Mouse (Mus musculus) ZHBTc4 (cell line): ENCODE measurements at regions not wholly inside any gene's neighbourhood (a gene's known extent, or its start where the extent isn't known, plus 50 kb on each side); places are given as distances from the start of the nearest gene placed in this dataset.
A peak's percentile ranks its signal among the peaks of the same experiment; 100 is the strongest.

Experiments used
- DNase-seq: peaks from one replicate; pipeline ENCODE4 v3.0.0-alpha.2; 2011; ENCODE audit warnings: low read depth, low spot score

DNA sequence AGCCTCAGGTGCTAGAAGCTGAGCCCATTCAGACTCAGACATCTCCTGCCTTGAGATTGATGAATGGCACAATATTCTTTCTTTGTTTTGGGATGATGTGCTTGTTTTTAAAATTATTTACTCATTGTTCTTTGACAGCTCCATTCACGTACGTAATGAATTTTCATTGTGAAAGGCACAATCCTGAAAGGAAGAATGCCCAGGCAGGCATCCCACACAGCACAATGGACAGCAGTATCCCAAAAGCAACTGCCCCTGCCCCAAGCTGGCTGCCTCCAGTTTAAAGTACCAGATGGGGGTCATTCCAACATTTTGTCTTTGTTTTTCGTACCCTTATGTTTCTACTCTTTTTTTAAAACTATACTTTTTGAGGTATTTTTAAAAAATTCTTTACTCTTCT, 210.9 kb upstream of the St8sia2 start:
- DNase-seq: no peak

DNA sequence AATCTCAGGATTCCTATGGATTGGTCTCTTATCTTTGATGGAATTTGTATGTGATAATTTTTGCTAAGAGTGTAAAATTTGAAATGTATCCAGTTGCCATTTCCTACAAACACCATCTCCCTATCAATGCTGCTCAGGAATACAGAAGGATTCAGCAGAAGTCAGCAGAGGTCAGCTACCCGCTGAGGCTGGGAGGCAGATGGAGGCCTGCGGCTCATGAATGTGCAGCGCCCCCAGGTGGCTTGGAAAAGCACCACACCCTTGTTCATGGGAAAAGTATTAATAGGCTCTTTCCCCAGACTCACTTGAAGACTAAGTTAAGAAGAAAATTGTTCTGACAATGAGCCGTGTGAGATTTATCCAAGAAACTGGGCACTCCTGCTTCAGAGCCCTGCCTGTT, 187.2 kb upstream of the St8sia2 start:
- DNase-seq: peak; percentile 26

GRCm38 (mm10) chr7:74198796-74199195, 185.3 kb upstream of the St8sia2 start:
- DNase-seq: no peak

- DNase-seq: no peak
Measured at GRCm38 (mm10) chr7:74184661-74185060, 171.2 kb upstream of the St8sia2 start.

DNA sequence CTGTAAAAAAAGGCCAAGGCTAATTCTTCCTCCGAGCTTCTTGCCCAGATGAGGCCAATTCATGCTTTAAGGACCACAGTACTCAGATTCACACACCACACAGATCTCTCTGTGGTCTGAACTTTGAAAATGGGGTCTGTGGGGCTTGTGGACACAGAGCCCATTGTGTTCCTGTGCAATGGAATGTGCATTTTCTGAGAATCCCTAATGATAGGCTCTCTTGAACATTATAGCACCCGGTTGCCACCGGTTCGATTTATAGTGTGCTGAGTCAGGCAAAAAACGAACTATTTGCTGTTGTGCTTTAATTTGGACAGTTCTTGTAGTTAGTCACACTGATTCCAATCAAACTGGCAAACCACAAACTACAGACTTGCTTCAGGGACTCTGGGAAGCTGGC, 160.7 kb upstream of the St8sia2 start:
- no peak for DNase-seq

DNA sequence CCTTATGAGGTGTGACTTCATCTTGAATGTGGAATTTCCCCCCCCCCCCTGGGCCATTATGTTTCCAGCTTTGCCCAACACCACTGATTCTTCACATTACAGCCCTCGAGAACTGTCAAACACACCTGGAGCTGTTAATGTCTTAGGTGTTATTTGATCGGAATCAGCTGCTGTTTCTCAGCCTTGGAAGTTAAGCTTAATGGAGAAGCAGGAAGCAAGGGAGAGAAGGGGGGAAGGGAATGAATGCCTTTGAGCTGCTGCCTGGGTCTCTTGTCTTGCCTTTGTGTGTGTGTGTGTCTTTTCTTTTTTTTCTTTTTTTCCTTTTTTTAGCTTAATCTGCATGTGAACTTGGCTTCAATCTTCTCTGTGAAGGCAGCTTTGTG, 159.7 kb upstream of the St8sia2 start:
- peak; percentile 7 for DNase-seq

GRCm38 (mm10) chr7:74172504-74173229, 159.2 kb upstream of the St8sia2 start:
- peak; percentile 32 for DNase-seq

DNA sequence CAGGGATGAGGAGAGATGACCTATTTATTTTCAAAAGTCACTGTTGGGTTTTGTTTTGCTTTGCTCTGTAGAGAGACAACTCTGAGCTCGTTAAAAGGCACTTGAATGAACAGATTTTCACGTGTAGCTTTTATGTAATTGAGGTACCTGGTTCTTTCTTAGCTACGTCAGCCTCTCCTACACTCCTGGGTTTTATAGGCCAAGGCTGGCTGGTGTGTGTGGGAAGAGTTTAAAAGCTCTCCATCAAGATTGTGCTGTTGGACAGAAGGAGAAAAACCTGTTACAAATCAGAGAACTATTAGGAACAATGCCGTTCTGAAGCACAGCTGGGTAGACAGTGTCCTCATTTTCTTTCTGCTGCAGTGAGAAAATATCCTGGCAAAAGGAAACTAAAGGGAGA, 138.1 kb upstream of the St8sia2 start:
- no peak for DNase-seq

DNA sequence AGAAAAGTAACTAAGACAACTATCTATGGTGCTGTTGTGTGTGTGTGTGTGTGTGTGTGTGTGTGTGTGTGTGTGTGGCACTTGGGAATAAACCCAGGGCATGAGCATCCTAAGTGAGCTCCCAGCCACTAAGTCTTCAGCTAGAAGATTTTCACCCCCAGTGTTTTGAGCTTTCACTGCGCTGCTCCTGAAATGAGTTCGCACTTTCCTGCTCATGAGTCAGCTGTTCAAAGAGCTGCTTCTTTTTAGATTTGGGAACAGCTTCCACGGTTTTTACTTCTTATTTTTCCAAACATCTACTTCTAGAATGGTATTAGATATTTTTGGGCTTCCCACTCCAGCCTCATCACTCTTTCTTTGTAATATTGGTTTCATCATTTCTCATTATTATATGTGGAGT, 129.7 kb upstream of the St8sia2 start:
- no peak for DNase-seq

- DNase-seq: no peak
Measured at GRCm38 (mm10) chr7:74138169-74138568, 124.7 kb upstream of the St8sia2 start.

DNA sequence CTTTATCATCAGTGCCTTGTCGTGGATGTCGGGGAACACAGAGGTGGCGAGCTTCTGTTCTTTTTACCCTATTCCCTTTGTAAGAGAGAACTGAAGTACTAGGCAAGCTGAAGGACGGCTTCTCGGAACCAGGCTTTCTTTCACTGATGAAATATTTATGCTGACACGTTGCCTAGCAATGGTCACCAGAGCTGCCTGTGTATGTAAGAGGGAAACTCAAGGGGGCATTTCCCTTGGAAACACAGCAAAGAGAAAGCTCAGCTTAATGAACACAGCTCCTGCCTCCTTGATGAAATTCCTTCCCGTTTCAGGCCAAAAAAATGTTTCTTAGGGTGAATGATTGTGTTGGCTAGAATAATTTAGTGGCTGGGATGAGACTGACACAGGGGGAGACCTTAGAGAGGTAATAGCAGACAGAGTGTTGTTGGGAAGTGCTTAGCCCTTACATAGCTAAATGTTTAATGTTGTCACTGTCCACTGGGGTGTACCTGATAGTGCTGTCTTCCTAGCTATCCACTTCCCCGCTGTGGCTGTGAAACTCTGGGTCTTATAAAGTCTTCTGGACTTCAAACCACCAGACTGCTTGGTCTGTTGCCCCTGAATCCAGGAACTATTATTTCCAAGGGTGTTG, 116.8 kb upstream of the St8sia2 start:
- no peak for DNase-seq

- no peak for DNase-seq
Measured at GRCm38 (mm10) chr7:74112071-74112470, 98.6 kb upstream of the St8sia2 start.

DNA sequence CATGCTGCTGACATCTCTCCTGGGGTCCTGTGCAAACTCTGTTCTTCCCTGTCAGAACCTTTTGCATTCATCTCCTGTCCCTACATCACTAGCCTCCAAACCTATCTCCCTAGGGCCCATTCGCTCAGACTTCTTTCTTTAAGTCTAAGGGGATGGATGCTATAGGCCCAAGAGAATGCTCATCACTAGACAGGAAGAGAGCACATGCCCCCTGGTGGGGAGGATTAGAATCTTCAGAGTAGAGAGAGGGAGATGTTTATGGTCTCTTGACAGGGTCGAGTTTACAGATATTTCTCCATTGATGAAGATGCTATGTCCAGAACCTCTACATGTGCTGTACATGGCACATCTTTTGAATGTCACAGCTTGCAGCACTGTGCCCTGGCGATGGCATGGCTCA, 94.9 kb upstream of the St8sia2 start:
- peak; percentile 22 for DNase-seq

DNA sequence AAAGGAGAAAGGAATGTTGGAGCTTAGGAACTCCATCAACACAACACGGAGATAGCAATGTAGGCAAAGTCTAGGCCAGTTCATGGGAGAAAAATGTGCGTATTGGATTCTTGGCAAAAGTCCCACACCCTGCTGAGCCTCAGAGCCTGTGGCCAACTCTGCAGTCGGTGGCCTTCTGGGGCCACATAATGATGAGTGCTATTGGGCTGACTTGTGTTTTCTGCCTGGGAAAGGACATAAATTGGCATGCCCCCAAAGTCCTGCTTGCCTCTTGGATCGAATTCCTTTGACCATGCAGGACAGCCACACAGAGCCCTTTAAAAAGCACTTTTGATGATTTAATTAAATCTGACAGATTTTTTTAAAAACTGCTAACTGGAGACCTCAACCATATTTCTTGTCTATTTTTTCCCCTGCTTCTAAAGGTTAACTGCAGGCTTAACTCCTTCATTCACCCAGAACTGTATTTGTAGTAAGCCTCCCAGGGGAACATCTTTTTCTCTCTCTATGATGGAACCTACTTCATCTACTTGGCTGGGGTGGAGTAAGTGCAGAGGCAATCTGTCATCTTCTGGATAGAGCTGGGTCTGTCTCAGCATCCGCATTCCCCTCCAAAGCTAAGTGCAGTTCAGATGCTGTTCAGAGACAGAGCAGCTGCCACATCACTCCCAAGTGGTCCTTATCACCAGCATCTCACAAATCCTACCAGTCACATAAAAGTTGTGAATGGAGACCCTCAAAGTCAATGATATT, 93.9 kb upstream of the St8sia2 start:
- no peak for DNase-seq

GRCm38 (mm10) chr7:74091402-74092025, 78.0 kb upstream of the St8sia2 start:
- DNase-seq: no peak

GRCm38 (mm10) chr7:74080846-74081235, 67.4 kb upstream of the St8sia2 start:
- no peak for DNase-seq

- no peak for DNase-seq
Measured at GRCm38 (mm10) chr7:74080079-74080845, 66.8 kb upstream of the St8sia2 start.

DNA sequence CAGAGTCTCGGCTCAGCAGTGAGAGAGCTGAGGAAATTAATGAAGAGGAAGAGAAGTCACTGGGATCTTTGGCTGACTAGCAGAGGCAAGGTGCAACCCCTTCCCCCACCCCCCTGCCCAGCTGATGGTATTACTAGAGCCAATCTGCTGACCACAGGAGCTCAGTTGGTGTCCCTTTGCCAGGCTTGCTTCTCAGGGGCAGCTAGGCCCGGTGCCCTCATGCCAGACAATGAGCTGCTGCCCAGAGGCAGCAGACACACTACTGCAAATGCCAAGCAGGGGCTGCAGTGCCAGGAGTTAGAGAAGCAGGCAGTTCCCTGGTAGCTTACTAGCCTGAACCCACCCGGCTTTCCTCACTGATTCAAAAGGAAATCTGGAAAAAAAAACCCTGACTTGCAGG, 59.1 kb upstream of the St8sia2 start:
- DNase-seq: no peak

DNA sequence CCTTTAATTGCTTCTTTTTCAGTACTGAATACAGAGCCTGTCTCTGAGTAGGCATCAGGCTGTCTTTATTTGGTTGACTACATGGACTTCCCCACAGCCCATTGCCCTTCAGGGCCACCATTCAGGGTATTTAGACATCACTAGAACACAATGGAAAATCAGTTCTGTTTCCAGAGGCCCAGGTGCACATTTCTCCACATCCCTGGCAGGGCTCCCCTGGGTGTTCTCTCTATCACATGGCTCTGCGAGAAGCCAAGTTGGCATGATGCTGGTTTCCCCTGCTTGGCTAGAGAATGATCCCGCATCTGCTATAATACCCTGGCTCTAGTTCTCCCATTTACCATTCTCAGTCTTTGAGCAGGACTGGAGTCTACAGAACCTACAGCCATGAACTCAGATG, 57.3 kb upstream of the St8sia2 start:
- no peak for DNase-seq

GRCm38 (mm10) chr7:74065449-74066099, 52.1 kb upstream of the St8sia2 start:
- DNase-seq: no peak
